Mouse (Mus musculus) lung, embryonic 15.5 days (tissue): Measurements from ENCODE around the gene 5830473C10Rik. TPM values are rescaled to one million over a fixed set of nuclear protein-coding genes. Genes with fewer than 3 reads are reported as not detected.

Experiments
- ATAC-seq: fragments of 200-750 bp; cut with Nextera tagmentation; 2 replicates; pipeline ENCODE4 v1.8.0; 2017; ENCODE audit warnings: moderate number of reproducible peaks, borderline replicate concordance; ENCODE audit not compliant: low FRiP score, low TSS enrichment; ENCODE audit errors: extremely low read depth
- H3K27ac ChIP-seq: fragments of 300-500 bp; sonication (generic); 2 replicates; pipeline ENCODE4 v1.5.1; 2015; ENCODE audit warnings: moderate library complexity, mild to moderate bottlenecking, inconsistent platforms
- H3K27me3 ChIP-seq: fragments of 300-500 bp; sonication (generic); 2 replicates; pipeline ENCODE4 v1.6.1; 2015; ENCODE audit warnings: inconsistent platforms
- H3K36me3 ChIP-seq: fragments of 300-500 bp; sonication (generic); 2 replicates; pipeline ENCODE4 v1.6.1; 2015; ENCODE audit warnings: inconsistent platforms
- H3K4me1 ChIP-seq: fragments of 300-500 bp; sonication (generic); 2 replicates; pipeline ENCODE4 v1.6.1; 2015; ENCODE audit warnings: inconsistent platforms
- H3K4me2 ChIP-seq: fragments of 300-500 bp; sonication (generic); 2 replicates; pipeline ENCODE4 v1.6.1; 2015; ENCODE audit warnings: inconsistent platforms, mild to moderate bottlenecking, moderate library complexity
- H3K4me3 ChIP-seq: fragments of 300-500 bp; sonication (generic); 2 replicates; pipeline ENCODE4 v1.5.1; 2015; ENCODE audit warnings: mild to moderate bottlenecking, inconsistent platforms
- H3K9ac ChIP-seq: fragments of 300-500 bp; sonication (generic); 2 replicates; pipeline ENCODE4 v1.6.1; 2015; ENCODE audit warnings: inconsistent platforms
- H3K9me3 ChIP-seq: fragments of 300-500 bp; sonication (generic); 2 replicates; pipeline ENCODE4 v1.6.1; 2016; ENCODE audit warnings: inconsistent platforms
- WGBS: fragments of 180-500 bp; shearing (Covaris S2); methylation state at CpG from one replicate; pipeline ENCODE4 v1.1.7; 2015; 5-methylcytosine and 5-hydroxymethylcytosine counted together
- polyA plus RNA-seq: library from polyadenylated mRNA; unstranded; fragments of >200 nt; fragmentation: Nextera tagmentation; extraction: Ambion mirVana; gene quantifications from 2 replicates; pipeline ENCODE4 v1.2.1, GENCODE M21; 2015

Gene 5830473C10Rik
- polyA plus RNA-seq, 1 experiment from 2014 or later, result 0.09 TPM

DNA sequence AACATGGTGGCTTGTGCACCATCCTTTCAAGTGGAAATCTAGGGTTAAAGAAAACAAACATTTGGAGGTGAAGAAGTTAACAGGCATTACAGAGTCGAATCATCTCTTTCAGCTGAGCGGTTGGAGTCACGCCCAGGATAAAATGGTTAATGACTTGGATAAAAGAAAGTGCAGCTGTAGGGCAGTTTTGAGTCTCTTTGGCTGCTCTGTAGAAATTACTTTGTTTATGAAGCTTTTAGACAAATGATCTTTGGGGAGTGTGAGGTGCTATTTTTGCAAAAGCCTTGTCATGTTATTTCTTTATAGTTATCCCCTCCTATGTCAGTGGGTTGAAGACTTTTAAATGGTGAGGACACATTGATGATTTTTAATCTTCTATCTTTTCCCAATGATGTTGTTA is 10.3 kb downstream of the 5830473C10Rik start:
- H3K4me2 ChIP-seq, result no peak overlapping the region
- H3K36me3 ChIP-seq, result no peaks in the 10 kb centered on the region
- H3K9me3 ChIP-seq, result no peaks in the 10 kb centered on the region
- no peaks in the 10 kb centered on the region for H3K27me3 ChIP-seq
- H3K4me3 ChIP-seq, result no peak overlapping the region
- peak; percentile 62 for ATAC-seq
- 34% methylated on average over 3 of the region's 3 CpGs for WGBS
- H3K4me1 ChIP-seq, result peaks cover 29% of the 10 kb centered on the region
- no peak overlapping the region for H3K9ac ChIP-seq
- H3K27ac ChIP-seq, result no peak overlapping the region

DNA sequence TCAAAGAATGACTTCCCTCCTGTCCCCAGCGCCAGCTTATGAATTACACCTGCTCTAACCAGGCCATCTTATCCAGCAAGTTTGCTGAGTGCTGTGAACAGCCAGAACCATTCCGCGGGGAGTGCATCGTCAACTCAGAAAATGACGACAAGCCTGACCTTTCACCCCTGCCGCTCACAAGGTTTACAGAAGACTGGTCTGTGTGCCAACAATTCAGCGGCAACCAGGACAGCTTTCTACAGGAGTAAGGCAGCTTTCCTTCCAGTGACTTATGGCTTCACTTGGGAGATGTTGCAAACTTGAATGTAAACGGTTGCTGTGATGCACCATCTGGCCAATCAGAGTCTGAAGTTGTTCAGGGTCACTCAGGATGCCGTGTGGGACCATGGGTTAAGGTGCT is 16.8 kb downstream of the 5830473C10Rik start:
- no peaks in the 10 kb centered on the region for H3K9me3 ChIP-seq
- H3K4me2 ChIP-seq, result no peak overlapping the region
- no peaks in the 10 kb centered on the region for H3K27me3 ChIP-seq
- H3K4me1 ChIP-seq, result peaks cover 3% of the 10 kb centered on the region; the same call in 1 of the 2 replicates
- no peak overlapping the region for H3K4me3 ChIP-seq
- H3K9ac ChIP-seq, result no peak overlapping the region
- no peak for ATAC-seq
- no peak overlapping the region for H3K27ac ChIP-seq
- WGBS, result 21% methylated on average over 9 of the region's 9 CpGs
- no peaks in the 10 kb centered on the region for H3K36me3 ChIP-seq

DNA sequence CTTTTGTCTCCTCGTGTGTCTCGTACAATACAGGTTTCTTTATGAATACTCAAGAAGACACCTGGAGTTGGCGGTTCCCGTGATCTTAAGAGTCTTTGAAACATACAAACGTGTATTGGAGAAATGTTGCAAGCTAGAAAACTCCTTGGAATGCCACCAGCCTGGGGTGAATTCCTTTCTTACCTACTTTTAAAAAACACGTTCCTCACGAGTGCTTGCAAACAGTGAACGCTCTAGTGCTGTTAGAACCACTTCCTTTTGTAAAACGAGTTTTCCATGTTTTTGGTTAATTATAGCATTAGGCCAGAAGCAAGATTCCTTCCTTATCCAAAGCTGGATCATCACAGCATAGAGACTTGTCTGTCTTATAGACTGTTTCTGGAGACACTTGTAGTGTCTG is 18.6 kb downstream of the 5830473C10Rik start:
- Histone ChIP-seq H3K36me3 (no peaks in the 10 kb centered on the region), H3K4me3 (no peak overlapping the region), H3K27ac (no peak overlapping the region), H3K4me1 (peaks cover 1% of the 10 kb centered on the region; the same call in 1 of the 2 replicates), H3K4me2 (no peak overlapping the region), H3K27me3 (no peaks in the 10 kb centered on the region), H3K9ac (no peak overlapping the region), H3K9me3 (no peaks in the 10 kb centered on the region)
- 71% methylated on average over 9 of the region's 9 CpGs for WGBS
- no peak for ATAC-seq

DNA sequence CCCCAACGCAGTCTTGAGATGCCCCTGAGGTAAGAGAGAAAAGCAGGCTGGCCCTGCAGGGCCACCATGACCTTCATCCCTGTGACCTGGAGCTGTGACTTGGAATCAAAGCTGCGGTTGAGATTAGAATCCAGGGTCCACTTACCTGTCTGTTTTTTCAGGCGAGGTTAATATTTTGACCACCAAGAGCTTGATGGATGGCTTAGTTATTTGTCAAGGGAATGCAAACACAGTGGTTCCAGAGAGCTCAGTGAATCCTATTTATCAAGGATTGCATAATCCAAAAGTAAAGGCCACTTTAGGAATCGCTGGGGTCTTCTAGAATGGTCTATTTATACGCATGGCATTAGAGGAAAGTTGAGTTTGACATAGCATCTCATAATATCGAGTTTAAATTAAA is 21.3 kb downstream of the 5830473C10Rik start:
- H3K27ac ChIP-seq, result no peak overlapping the region
- WGBS, result 69% methylated on average over 6 of the region's 6 CpGs

DNA sequence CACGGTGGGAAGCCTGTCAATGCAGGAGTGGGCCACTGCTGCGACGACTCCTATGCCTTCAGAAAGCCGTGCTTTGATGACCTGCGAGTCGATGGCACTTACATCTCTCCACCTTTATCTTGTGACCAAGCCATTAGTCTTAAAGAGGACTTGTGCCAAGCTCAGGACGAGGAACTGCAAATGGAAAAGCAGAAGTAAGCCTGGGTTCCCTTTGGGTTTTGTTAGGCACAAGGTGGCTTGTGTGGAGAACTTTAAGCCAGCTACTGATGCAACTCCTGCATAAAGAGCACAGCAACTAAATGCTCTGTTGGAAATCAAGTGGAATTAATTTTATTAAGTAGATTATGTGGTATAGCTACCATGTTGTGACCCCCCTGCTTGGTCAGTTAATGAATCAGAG is 23.9 kb downstream of the 5830473C10Rik start:
- ATAC-seq, result no peak
- H3K4me1 ChIP-seq, result peaks cover 3% of the 10 kb centered on the region; the same call in 1 of the 2 replicates
- no peak overlapping the region for H3K4me3 ChIP-seq
- no peak overlapping the region for H3K9ac ChIP-seq
- H3K9me3 ChIP-seq, result no peaks in the 10 kb centered on the region
- no peaks in the 10 kb centered on the region for H3K27me3 ChIP-seq
- no peaks in the 10 kb centered on the region for H3K36me3 ChIP-seq
- 59% methylated on average over 7 of the region's 7 CpGs for WGBS
- no peak overlapping the region for H3K27ac ChIP-seq
- no peak overlapping the region for H3K4me2 ChIP-seq

More for the DNA sequence above, 21.3 kb downstream of the 5830473C10Rik start:
- ATAC-seq, result no peak
- no peaks in the 10 kb centered on the region for H3K36me3 ChIP-seq
- H3K27me3 ChIP-seq, result no peaks in the 10 kb centered on the region
- H3K4me3 ChIP-seq, result no peak overlapping the region
- H3K9ac ChIP-seq, result no peak overlapping the region
- H3K4me2 ChIP-seq, result no peak overlapping the region
- no peaks in the 10 kb centered on the region for H3K9me3 ChIP-seq
- no peaks in the 10 kb centered on the region for H3K4me1 ChIP-seq

DNA sequence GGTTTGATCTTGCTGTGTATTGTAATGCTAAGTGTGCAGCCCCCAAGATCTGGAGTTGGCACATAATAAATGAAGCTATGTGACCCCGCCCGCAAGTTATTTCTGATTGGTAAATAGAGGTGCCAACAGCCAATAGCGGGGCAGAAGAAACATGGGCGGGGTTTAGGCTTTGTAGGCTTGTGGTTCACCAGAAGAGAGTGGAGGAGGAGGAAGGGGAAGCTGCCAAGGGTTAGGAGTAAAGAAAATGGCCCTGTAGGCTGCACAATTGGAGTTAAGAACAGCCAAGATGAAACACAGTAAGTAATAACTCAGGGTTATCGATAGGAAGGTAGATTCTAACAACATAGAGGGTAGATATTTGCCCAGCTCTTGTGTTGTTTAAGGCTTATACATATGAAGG is 25.6 kb downstream of the 5830473C10Rik start:
- WGBS, result 78% methylated on average over 5 of the region's 5 CpGs
- Histone ChIP-seq H3K9ac (no peak overlapping the region), H3K27ac (no peak overlapping the region), H3K4me2 (no peak overlapping the region), H3K4me1 (peaks cover 3% of the 10 kb centered on the region; the same call in 1 of the 2 replicates), H3K27me3 (no peaks in the 10 kb centered on the region), H3K36me3 (no peaks in the 10 kb centered on the region), H3K9me3 (no peaks in the 10 kb centered on the region), H3K4me3 (no peak overlapping the region)
- ATAC-seq, result no peak

- Histone ChIP-seq H3K4me3 (no peak overlapping the region), H3K4me1 (peaks cover 9% of the 10 kb centered on the region; the same call in 1 of the 2 replicates), H3K9ac (no peak overlapping the region), H3K27me3 (no peaks in the 10 kb centered on the region), H3K36me3 (no peaks in the 10 kb centered on the region), H3K9me3 (no peaks in the 10 kb centered on the region), H3K4me2 (no peak overlapping the region), H3K27ac (no peak overlapping the region)
- WGBS, result 90% methylated on average over 5 of the region's 5 CpGs
- ATAC-seq, result no peak
These were observed 27.2 kb downstream of the 5830473C10Rik start for GRCm38 (mm10) chr5:90588104-90588503.

DNA sequence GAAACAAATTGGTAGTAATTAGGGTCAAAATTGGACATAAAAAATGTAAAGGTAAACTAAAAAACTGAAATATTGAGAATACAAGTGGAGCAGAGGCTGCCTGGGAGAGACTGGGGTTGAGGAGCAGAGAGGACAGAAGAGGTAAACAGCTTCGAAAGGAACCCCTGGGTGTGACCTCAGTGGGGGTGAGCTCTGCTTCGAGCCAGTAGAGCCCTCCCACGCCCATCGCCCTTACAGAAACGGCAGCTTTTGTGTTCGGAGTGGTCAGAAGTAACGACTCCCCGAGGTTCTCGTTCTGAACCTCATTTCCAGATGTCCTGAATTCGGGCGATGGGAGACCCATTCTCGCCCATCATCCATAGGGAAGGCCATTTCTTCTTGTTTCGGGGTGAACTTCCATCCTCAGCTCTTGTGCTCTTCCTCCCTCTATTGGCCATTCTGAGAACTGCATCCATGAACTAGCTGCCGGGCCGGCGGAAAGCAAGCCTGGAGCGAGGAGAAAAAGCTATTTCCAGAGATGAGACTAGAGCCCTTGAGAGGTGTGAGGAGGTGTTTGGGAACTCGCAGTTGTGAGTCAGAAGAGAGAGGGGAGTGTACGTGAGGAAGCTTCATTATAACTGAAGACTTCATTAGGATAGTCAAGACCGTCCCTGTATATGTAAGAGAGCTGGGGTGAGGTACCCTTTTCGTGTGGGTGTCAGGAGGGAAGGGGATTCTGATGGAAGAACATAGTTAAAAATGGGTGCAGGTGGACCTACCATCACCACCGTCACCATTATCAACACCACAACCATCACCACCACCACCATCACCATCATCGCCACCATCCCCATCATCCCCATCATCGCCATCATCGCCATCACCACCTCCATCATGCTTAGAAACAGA is 28.0 kb downstream of the 5830473C10Rik start:
- 23% methylated on average over 25 of the region's 25 CpGs for WGBS
- ATAC-seq, result peak; percentile 59; the same call in 1 of the 2 replicates
- H3K4me1 ChIP-seq, result peaks cover 9% of the 10 kb centered on the region; the same call in 1 of the 2 replicates
- peak overlapping the region; percentile 27; the same call in 1 of the 2 replicates for H3K9ac ChIP-seq
- H3K4me3 ChIP-seq, result peak overlapping the region; percentile 40
- peak overlapping the region; percentile 69 for H3K4me2 ChIP-seq
- no peaks in the 10 kb centered on the region for H3K9me3 ChIP-seq
- H3K27ac ChIP-seq, result no peak overlapping the region
- H3K36me3 ChIP-seq, result no peaks in the 10 kb centered on the region
- H3K27me3 ChIP-seq, result no peaks in the 10 kb centered on the region

GRCm38 (mm10) chr5:90590676-90591075 is 29.8 kb downstream of the 5830473C10Rik start:
- Histone ChIP-seq H3K4me2 (no peak overlapping the region), H3K9ac (no peak overlapping the region), H3K4me3 (no peak overlapping the region), H3K4me1 (peaks cover 9% of the 10 kb centered on the region; the same call in 1 of the 2 replicates), H3K36me3 (no peaks in the 10 kb centered on the region), H3K27me3 (no peaks in the 10 kb centered on the region), H3K9me3 (no peaks in the 10 kb centered on the region), H3K27ac (no peak overlapping the region)
- ATAC-seq, result no peak
- 85% methylated on average over 10 of the region's 10 CpGs for WGBS

GRCm38 (mm10) chr5:90591936-90592335 is 31.0 kb downstream of the 5830473C10Rik start:
- H3K9me3 ChIP-seq, result no peaks in the 10 kb centered on the region
- no peak overlapping the region for H3K4me2 ChIP-seq
- no peak overlapping the region for H3K27ac ChIP-seq
- no peak overlapping the region for H3K9ac ChIP-seq
- H3K4me3 ChIP-seq, result no peak overlapping the region
- WGBS, result 59% methylated on average over 6 of the region's 6 CpGs
- H3K36me3 ChIP-seq, result no peaks in the 10 kb centered on the region
- H3K4me1 ChIP-seq, result peaks cover 9% of the 10 kb centered on the region; the same call in 1 of the 2 replicates
- no peaks in the 10 kb centered on the region for H3K27me3 ChIP-seq
- no peak for ATAC-seq

DNA sequence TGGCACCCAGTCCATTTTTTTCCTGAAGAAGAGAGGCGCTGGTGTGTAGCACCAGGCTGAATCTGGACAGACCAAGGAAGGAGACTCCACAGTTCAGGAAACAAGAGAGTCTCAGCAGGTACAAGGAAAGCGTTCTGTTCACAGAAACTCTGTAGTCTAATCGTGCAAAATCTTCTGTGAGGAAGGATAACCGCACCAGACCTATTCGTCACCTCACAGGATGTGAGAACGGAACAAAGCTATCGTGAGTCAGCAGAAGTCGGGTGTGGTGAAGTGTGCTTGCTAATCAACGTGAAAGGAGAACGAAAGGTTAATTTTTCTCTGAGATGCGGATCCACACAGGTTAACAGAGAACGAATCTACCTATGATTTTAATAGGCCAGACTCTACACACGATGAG is 34.0 kb downstream of the 5830473C10Rik start:
- Histone ChIP-seq H3K27ac (no peak overlapping the region), H3K4me3 (no peak overlapping the region), H3K36me3 (no peaks in the 10 kb centered on the region), H3K4me2 (no peak overlapping the region), H3K4me1 (0 out of 2 replicates have a peak, but pooled peaks cover 6% of the 10 kb centered on the region), H3K9ac (no peak overlapping the region), H3K27me3 (no peaks in the 10 kb centered on the region), H3K9me3 (no peaks in the 10 kb centered on the region)
- 68% methylated on average over 13 of the region's 13 CpGs for WGBS
- no peak for ATAC-seq

GRCm38 (mm10) chr5:90596155-90596554 is 35.2 kb downstream of the 5830473C10Rik start:
- no peak overlapping the region for H3K4me3 ChIP-seq
- no peaks in the 10 kb centered on the region for H3K36me3 ChIP-seq
- H3K27me3 ChIP-seq, result peaks cover 4% of the 10 kb centered on the region; the same call in 1 of the 2 replicates
- 77% methylated on average over 6 of the region's 6 CpGs for WGBS
- no peak overlapping the region for H3K27ac ChIP-seq
- no peak for ATAC-seq
- no peak overlapping the region for H3K4me2 ChIP-seq
- no peaks in the 10 kb centered on the region for H3K9me3 ChIP-seq
- no peak overlapping the region for H3K9ac ChIP-seq
- 0 out of 2 replicates have a peak, but pooled peaks cover 6% of the 10 kb centered on the region for H3K4me1 ChIP-seq
